Mouse (Mus musculus) stomach, postnatal 0 days (tissue): ENCODE measurements around the gene Rps21. TPM values are rescaled to one million over a fixed set of nuclear protein-coding genes. Genes with fewer than 3 reads are reported as not detected.

ENCODE experiments used
- ATAC-seq: fragments of 200-750 bp; cut with Nextera tagmentation; 2 replicates; pipeline ENCODE4 v1.8.0; 2017; ENCODE audit not compliant: low FRiP score, low TSS enrichment
- DNase-seq: peaks from one replicate; pipeline ENCODE4 v3.0.0-alpha.2; 2016; ENCODE audit warnings: low spot score
- H3K27ac ChIP-seq: fragments of 300-500 bp; sonication (generic); replicated peaks from 2 replicates; pipeline ENCODE4 v1.5.1; 2014; ENCODE audit warnings: mild to moderate bottlenecking, control low read depth
- H3K27me3 ChIP-seq: fragments of 300-500 bp; sonication (generic); 2 replicates; pipeline ENCODE4 v1.6.1; 2014; ENCODE audit warnings: low read length; ENCODE audit not compliant: control insufficient read depth, insufficient read depth
- H3K36me3 ChIP-seq: fragments of 300-500 bp; sonication (generic); 2 replicates; pipeline ENCODE4 v1.6.1; 2014; ENCODE audit warnings: low read length, mixed read lengths; ENCODE audit not compliant: control insufficient read depth, insufficient read depth
- H3K4me1 ChIP-seq: fragments of 300-500 bp; sonication (generic); replicated peaks from 2 replicates; pipeline ENCODE4 v1.6.1; 2014; ENCODE audit warnings: antibody characterized with exemption; ENCODE audit not compliant: control insufficient read depth, insufficient read depth
- H3K4me2 ChIP-seq: fragments of 300-500 bp; sonication (generic); replicated peaks from 2 replicates; pipeline ENCODE4 v1.6.1; 2014; ENCODE audit warnings: low read depth, mild to moderate bottlenecking, control low read depth, moderate library complexity
- H3K4me3 ChIP-seq: fragments of 300-500 bp; sonication (generic); 2 replicates; pipeline ENCODE4 v1.5.1; 2014; ENCODE audit warnings: low read depth, low read length, control low read depth
- H3K9ac ChIP-seq: fragments of 300-500 bp; sonication (generic); 2 replicates; pipeline ENCODE4 v1.6.1; 2014; ENCODE audit warnings: mild to moderate bottlenecking, low read length, control low read depth, mixed read lengths
- H3K9me3 ChIP-seq: fragments of 300-500 bp; sonication (generic); 2 replicates; pipeline ENCODE4 v1.6.1; 2016; ENCODE audit warnings: low read length; ENCODE audit not compliant: control insufficient read depth
- CTCF ChIP-seq: IDR thresholded peaks from 2 replicates; pipeline ENCODE4 v1.5.1; 2016; ENCODE audit warnings: antibody characterized with exemption, low read depth, mild to moderate bottlenecking, moderate library complexity
- EP300 ChIP-seq: optimal IDR thresholded peaks from 2 replicates; pipeline ENCODE3; 2016; ENCODE audit warnings: antibody characterized with exemption
- WGBS: fragments of 180-500 bp; shearing (Covaris S2); extraction: QIAGEN DNeasy Blood & Tissue Kit; methylation state at CpG from one replicate; pipeline ENCODE4 v1.1.7; 2014; 5-methylcytosine and 5-hydroxymethylcytosine counted together
- polyA plus RNA-seq: library from polyadenylated mRNA; unstranded; fragments of >200 nt; fragmentation: Nextera tagmentation; extraction: Ambion mirVana; gene quantifications from 2 replicates; pipeline ENCODE4 v1.2.1, GENCODE M21; 2015

Rps21 gene
- polyA plus RNA-seq, 1 experiment from 2014 or later: 680 TPM

- Histone ChIP-seq H3K36me3 (no peaks in the 10 kb centered on the region), H3K9me3 (no peaks in the 10 kb centered on the region), H3K4me1 (peaks cover 10% of the 10 kb centered on the region), H3K27me3 (no peaks in the 10 kb centered on the region), H3K4me3 (no peak overlapping the region), H3K9ac (0 out of 2 replicates have a peak overlapping the region, but pooled peaks have one; percentile 18), H3K27ac (peak overlapping the region; percentile 49), H3K4me2 (no peak overlapping the region)
- peak; percentile 73 for DNase-seq
- no peak for TF ChIP-seq EP300
- TF ChIP-seq CTCF: no peak
- WGBS: 48% methylated on average over 5 of the region's 5 CpGs
- peak; percentile 88 for ATAC-seq
Observed at GRCm38 (mm10) chr2:180291566-180291965, 34.4 kb downstream of the Rps21 start.

GRCm38 (mm10) chr2:180292026-180292425 lies 34.8 kb downstream of the Rps21 start:
- H3K9ac ChIP-seq: 0 out of 2 replicates have a peak overlapping the region, but pooled peaks have one; percentile 18
- H3K36me3 ChIP-seq: no peaks in the 10 kb centered on the region
- ATAC-seq: peak; percentile 2; the same call in 1 of the 2 replicates
- H3K27me3 ChIP-seq: no peaks in the 10 kb centered on the region
- WGBS: 38% methylated on average over 4 of the region's 4 CpGs
- H3K4me2 ChIP-seq: 0 out of 2 replicates have a peak overlapping the region, but pooled peaks have one; percentile 14
- no peak overlapping the region for H3K4me3 ChIP-seq
- peak overlapping the region; percentile 49 for H3K27ac ChIP-seq
- H3K4me1 ChIP-seq: peaks cover 10% of the 10 kb centered on the region
- no peaks in the 10 kb centered on the region for H3K9me3 ChIP-seq
- no peak for TF ChIP-seq EP300
- DNase-seq: no peak

GRCm38 (mm10) chr2:180292906-180293305 lies 35.7 kb downstream of the Rps21 start:
- DNase-seq: no peak
- no peaks in the 10 kb centered on the region for H3K9me3 ChIP-seq
- no peaks in the 10 kb centered on the region for H3K27me3 ChIP-seq
- H3K36me3 ChIP-seq: no peaks in the 10 kb centered on the region
- H3K4me3 ChIP-seq: no peak overlapping the region
- H3K4me1 ChIP-seq: peaks cover 10% of the 10 kb centered on the region
- 67% methylated on average over 8 of the region's 8 CpGs for WGBS
- ATAC-seq: no peak
- TF ChIP-seq EP300: no peak
- no peak for TF ChIP-seq CTCF
- no peak overlapping the region for H3K27ac ChIP-seq
- no peak overlapping the region for H3K9ac ChIP-seq
- H3K4me2 ChIP-seq: no peak overlapping the region

- no peaks in the 10 kb centered on the region for H3K36me3 ChIP-seq
Observed at GRCm38 (mm10) chr2:180300252-180300651, 43.1 kb downstream of the Rps21 start.

GRCm38 (mm10) chr2:180300771-180301170 lies 43.6 kb downstream of the Rps21 start:
- H3K4me2 ChIP-seq: no peak overlapping the region
- no peaks in the 10 kb centered on the region for H3K36me3 ChIP-seq
- H3K27me3 ChIP-seq: no peaks in the 10 kb centered on the region
- WGBS: 26% methylated on average over 5 of the region's 5 CpGs
- no peak overlapping the region for H3K4me3 ChIP-seq
- no peaks in the 10 kb centered on the region for H3K9me3 ChIP-seq
- no peak overlapping the region for H3K9ac ChIP-seq
- no peak for DNase-seq
- TF ChIP-seq EP300: no peak
- TF ChIP-seq CTCF: no peak
- no peaks in the 10 kb centered on the region for H3K4me1 ChIP-seq
- no peak; the same call in 1 of the 2 replicates for ATAC-seq
- H3K27ac ChIP-seq: no peak overlapping the region

More at GRCm38 (mm10) chr2:180300252-180300651, 43.1 kb downstream of the Rps21 start:
- Histone ChIP-seq H3K9me3 (no peaks in the 10 kb centered on the region), H3K27me3 (no peaks in the 10 kb centered on the region), H3K9ac (no peak overlapping the region), H3K27ac (no peak overlapping the region), H3K4me3 (no peak overlapping the region), H3K4me1 (no peaks in the 10 kb centered on the region), H3K4me2 (no peak overlapping the region)
- 28% methylated on average over 2 of the region's 2 CpGs for WGBS
- ATAC-seq: no peak
- no peak for TF ChIP-seq EP300
- DNase-seq: no peak

- WGBS: 87% methylated on average over 4 of the region's 4 CpGs
- Histone ChIP-seq H3K27me3 (no peaks in the 10 kb centered on the region), H3K27ac (no peak overlapping the region), H3K4me1 (no peaks in the 10 kb centered on the region), H3K9ac (no peak overlapping the region), H3K4me2 (no peak overlapping the region), H3K36me3 (no peaks in the 10 kb centered on the region), H3K9me3 (no peaks in the 10 kb centered on the region), H3K4me3 (no peak overlapping the region)
- TF ChIP-seq EP300: no peak
- TF ChIP-seq CTCF: peak; percentile 18; the same call in 1 of the 2 replicates
- ATAC-seq (no peak), DNase-seq (no peak)
Observed at GRCm38 (mm10) chr2:180302201-180302600, 45.0 kb downstream of the Rps21 start.
